ENCODE assay signal across 8 mouse cellular contexts in the genomic region with DNA sequence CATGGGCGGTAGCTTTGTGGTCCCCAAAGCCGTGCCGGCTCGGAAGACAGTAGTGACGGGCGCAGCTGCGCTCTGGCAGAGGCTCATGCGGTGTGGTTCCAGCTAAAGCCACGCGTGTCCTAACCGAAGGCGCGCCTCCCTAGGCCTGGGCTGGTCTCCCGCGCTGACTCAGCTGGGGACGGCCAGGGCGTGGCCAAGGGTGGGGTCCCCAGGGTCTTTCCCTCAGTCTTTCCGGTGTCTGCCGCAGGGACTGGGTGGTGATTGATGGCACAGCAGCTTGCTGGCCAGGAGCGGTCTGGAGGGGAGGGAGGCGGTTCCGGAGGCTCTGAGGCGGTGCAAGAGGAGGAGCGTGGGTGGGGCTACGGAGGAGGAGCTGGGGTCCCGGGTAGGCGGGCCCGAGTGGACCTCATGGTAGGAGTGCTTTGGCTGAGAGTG. TPM values are rescaled to one million over a fixed set of nuclear protein-coding genes. Genes with fewer than 3 reads are reported as not detected.
A peak's percentile ranks its signal among the peaks of the same experiment; 100 is the strongest.
DNase-seq lines count a peak whose midpoint lies in the region; ATAC-seq and TF ChIP-seq lines count a peak whose summit lies in the region.

No protein-coding gene starts in this region.

- H3K9me3 ChIP-seq in ES-E14 (ENCODE audit: control insufficient read depth, insufficient read depth, low read depth, low read length): no peaks in the 10 kb centered on the region

- H3K27ac ChIP-seq in ES-E14 (ENCODE audit: insufficient read depth, low read depth, low read length, poor library complexity, severe bottlenecking): peak overlapping the region; percentile 37; the same call in 1 of the 2 replicates

- no peaks in the 10 kb centered on the region for H3K36me3 ChIP-seq in ES-E14 (ENCODE audit: control insufficient read depth, insufficient read depth, low read length, poor library complexity, severe bottlenecking)

- in situ Hi-C loops in ES-E14 (cut with MboI; ENCODE audit: low sequenced_read_pairs in 2 of 2, unreplicated experiment in 2 of 2): no loop called here

- ATAC-seq in hematopoietic stem cell, adult 5-6 weeks (replicated peaks in 1 of 2; ENCODE audit: insufficient read depth in 1 of 2, low FRiP score in 2 of 2, low TSS enrichment in 1 of 2, low read depth in 1 of 2, poor library complexity in 2 of 2, severe bottlenecking in 2 of 2): peak; percentile 77 to 78

- H3K4me1 ChIP-seq in ES-E14 (ENCODE audit: control insufficient read depth in 2 of 2, insufficient read depth in 2 of 2, low read length in 2 of 2, poor library complexity in 1 of 2): peaks cover 0 to 11% of the 10 kb centered on the region in 2 experiments; a peak in 3 of 4 replicates

- peak overlapping the region; percentile 87 to 88 for H3K4me3 ChIP-seq in ES-E14 (ENCODE audit: insufficient read depth in 1 of 2, low read depth in 1 of 2, low read length in 2 of 2, poor library complexity in 1 of 2, severe bottlenecking in 1 of 2)

- peak overlapping the region; percentile 80 for H3K9ac ChIP-seq in ES-E14 (ENCODE audit: insufficient read depth, low read depth, low read length, poor library complexity, severe bottlenecking)

- DNase-seq in ES-E14 (ENCODE audit: low read depth, low spot score): peak; percentile 93
- peak; percentile 65 for DNase-seq in c-Kit-positive CD71-positive TER-119-positive erythroid progenitor cells, embryonic 14.5 days (ENCODE audit: low spot score)
- DNase-seq in forelimb bud, embryonic 11.5 days (ENCODE audit: low read depth, low spot score): peak; percentile 84
- peak; percentile 77 to 82 for DNase-seq in layer of hippocampus, postnatal 10 days (ENCODE audit: low spot score in 2 of 2)
- peak; percentile 98 for DNase-seq in lung, postnatal 10 days
- peak; percentile 79 for DNase-seq in ovary, postnatal 14 days (ENCODE audit: low spot score)
- DNase-seq in thymus, postnatal 14 days: peak; percentile 93

TF ChIP-seq in ES-E14, 5 proteins besides CTCF, POLR2A, EP300 and RAD21:
- TF ChIP-seq MAFK (IDR thresholded peaks at IDR 0.05; ENCODE audit: insufficient read depth, low read depth, low read length) (peak; percentile 34; the same call in 1 of the 2 replicates), ZC3H11A (IDR thresholded peaks at IDR 0.05; ENCODE audit: borderline replicate concordance, low read depth, low read length) (no peak)

RNA-seq across cellular contexts. Expression of a gene that starts 54.2 kb away (rescaled TPM):
- total RNA-seq in ES-E14 (2012; rRNA removed): 20.5 and 31.5 TPM in 2 replicates
- total RNA-seq in hematopoietic stem cell, adult 5-6 weeks (2017): 177 and 190 TPM in 2 replicates
- 10 to 100 TPM; 73.9 to 88.3 TPM for total RNA-seq in layer of hippocampus, postnatal 10 days (2021)

Comparison
In these comparisons a context has a peak if more than half of its experiments do, and no peak if none do; other contexts are left out.
1. Peak in every context shown above with its lines: DNase-seq, ATAC-seq, H3K4me3 ChIP-seq and H3K27ac ChIP-seq.